Mouse (Mus musculus): Measurements from ENCODE around the gene Stard8.
"Not testable (repeated sequence)": the region's sequence is repeated elsewhere in the genome, so short reads cannot be mapped to it uniquely, and the experiment has no call there.

Stard8 gene

GRCm38 (mm10) chrX:99048111-99048510, 45.1 kb downstream of the Stard8 start:
- DNase-seq, result no peak

GRCm38 (mm10) chrX:99049247-99049646, 46.2 kb downstream of the Stard8 start:
- DNase-seq, result peak; percentile 69

DNA sequence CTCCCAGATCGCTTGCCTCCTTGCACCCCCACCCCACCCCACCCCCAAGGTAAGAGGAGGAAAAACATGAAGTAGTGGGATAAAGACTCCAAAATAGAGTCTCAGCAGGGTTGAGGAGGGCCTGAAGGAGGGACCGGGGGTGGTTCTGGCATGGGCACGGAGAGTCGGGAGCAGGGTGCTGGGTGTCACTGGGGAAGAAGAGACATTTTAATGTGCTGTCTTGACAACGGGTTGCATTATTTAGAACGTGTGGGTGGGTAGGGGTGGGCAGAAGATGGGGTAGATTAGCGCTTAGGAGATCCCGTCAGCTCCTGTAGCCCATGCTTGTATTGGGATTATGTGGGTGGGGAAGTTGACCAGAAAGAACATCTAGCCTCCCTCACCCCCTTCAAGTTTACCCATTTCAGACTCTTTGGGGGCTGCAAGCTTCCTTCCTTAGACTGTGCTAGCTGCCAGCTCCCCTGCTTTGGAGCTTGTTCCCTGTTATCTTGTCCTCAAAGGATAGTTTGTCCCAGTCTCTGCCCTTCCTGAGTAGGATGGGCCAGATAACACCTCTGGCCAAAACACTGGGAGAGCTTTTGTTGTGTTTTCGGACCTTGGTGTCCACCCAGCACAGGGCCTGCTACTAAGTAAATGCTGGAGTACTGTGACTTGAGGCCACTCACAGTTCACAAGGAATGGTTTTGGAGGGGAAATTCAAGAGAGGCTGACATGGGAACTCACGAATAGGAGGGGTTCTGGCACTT, 47.9 kb downstream of the Stard8 start:
- peak; percentile 62 for DNase-seq

GRCm38 (mm10) chrX:99052255-99052654, 49.2 kb downstream of the Stard8 start:
- peak; percentile 80 for DNase-seq

DNA sequence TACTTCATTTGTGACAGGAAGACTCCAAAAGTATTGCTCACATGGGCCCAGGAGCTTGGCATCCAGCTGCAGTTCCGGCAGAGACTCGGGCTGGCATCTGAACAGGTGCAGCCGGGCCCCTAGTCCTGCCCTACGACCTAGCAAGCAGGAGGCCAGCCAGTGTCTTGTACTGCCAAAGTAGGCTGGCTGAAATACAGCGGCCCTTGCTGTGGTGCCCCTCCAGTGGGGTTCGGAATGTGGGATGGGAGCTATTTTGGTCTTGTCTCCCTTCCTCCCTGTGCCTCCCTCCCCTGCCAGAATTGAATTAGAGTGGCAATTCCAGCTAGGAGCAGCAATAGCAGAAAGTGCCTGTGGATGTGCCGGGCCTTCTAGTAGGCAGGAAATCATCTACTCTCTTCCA, 51.5 kb downstream of the Stard8 start:
- DNase-seq, result no peak

DNA sequence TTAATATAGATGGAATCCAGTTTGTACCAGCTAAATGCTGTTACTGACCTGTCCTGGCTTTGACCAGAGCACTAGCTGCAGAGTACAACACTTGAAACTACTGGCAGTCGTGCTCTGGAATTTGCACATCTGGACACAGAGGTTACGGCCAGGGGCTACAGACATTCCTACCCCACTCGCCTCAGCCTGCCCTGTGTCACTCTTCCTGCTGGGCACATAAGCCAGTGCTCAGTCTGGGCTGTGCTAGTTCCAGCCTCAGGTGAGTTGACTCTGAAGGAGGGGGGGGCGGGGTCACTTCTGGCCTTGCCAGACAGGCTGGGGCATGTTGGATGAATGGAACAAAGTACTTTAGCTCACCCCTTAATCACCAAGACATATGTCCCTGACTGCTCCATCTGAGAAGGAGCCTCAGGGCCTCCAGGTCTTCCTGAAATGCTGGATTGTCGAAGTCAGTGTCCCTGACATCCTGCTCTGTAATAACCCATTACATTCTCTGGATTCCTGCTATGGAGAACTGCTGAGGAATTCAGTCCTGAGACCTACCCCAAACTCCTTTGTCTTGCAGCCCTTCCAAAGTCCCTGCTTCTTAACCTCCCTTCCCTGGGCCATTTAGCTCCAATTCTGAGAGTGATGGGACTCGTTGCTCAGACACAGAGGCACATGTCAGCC, 54.9 kb downstream of the Stard8 start:
- no peak for DNase-seq

DNA sequence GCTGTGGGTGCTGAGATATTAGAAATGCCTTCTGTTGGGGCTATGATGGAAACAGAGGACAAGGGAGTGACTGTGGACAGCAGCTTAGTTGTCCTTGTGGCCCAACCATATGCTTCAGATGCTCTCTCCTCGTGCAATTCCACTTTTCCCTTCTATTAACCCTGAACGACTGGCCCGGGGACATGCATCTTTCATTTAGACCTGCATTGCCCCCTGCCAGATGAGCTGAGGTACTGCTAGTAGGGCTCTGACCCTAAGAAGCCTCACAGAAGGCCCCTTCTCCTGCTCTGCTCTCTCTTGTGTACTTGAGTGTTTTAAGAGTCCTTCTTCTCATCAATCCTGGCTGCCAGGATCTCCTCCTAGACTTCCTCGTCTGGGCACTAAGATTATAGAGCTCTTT, 56.1 kb downstream of the Stard8 start:
- no peak for DNase-seq

GRCm38 (mm10) chrX:99065582-99065981, 62.5 kb downstream of the Stard8 start:
- DNase-seq, result no peak

DNA sequence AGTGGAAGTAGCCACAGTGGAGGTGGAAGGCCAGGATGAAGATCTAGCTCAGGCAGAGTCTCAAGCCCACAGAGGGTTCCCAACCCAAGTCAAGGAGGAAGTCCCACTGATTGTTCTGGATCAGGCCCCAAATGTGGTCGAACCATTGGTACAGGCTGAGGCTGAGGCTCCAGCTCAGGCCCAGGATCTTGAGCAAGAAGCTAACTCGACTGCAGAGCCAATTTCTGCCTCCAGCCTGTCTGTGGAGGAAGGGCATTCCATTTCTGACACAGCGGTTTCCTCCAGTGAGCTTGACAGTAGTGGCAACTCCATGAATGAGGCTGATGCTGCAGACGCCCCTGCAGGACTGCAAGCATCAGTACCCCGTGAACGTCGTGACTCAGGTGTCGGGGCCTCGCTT, 63.5 kb downstream of the Stard8 start:
- DNase-seq, result no peak

GRCm38 (mm10) chrX:99067232-99067631, 64.2 kb downstream of the Stard8 start:
- DNase-seq, result no peak

DNA sequence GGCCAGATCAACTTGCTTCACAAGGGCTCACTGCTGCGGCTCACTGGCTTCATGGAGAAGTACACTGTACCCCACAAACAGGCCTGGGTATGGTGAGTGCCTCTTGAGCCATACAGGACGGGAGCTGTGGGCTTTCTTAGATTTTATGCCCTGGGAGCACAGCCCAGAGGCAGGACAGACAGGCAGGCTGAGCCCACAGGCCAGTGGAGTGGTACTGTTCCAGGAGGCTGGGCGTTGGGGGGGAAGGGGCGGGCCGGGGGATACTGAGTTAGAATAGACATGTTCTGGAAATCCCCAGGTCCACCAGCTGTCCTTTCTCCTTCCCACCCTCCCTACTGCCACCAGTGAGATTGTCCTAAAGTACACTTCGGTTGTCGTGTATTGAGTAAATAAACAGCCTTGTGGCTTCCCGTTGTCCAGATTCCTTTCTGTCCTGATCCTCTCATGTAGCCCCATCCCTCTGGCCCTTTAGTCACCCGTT, 64.7 kb downstream of the Stard8 start:
- peak; percentile 59 for DNase-seq

DNA sequence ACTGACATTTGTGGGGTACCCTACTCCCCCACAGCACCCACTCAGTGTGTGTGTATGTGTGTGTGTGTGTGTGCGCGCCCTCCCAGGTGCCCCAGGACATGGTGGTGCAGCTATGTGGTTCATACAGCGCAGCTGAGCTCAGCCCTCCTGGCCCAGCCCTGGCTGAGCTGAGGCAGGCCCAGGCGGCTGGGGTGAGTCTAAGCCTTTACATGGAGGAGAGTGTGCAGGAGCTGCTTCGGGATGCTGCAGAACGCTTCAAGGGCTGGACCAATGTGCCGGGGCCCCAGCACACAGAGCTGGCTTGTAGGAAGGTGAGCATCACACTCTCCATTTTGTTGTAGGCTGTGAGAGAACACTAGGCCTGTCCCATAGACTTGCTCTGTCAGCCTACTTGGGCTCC, 68.1 kb downstream of the Stard8 start:
- no peak for DNase-seq

- DNase-seq, result no peak
These were observed 69.5 kb downstream of the Stard8 start for GRCm38 (mm10) chrX:99072596-99072995.

DNA sequence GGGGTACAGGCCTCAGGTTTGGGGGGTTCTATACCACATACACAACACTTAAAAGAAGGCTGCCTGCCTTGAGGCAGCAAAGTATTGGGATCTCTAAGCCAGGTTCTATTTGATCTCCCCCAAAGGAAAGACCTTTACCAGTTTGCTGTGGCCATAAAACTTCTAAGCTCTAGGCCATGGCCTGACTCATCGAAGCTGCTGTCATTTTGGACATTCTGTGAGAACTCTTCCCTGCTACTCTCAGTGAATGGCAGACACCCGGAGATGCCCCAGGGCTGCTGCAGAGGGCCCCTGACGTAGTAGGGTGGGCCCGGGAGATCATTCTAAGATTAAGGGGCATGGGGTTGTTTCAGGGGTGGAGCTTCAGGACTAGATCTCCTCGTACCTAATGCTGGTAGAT, 72.1 kb downstream of the Stard8 start:
- DNase-seq, result no peak

DNA sequence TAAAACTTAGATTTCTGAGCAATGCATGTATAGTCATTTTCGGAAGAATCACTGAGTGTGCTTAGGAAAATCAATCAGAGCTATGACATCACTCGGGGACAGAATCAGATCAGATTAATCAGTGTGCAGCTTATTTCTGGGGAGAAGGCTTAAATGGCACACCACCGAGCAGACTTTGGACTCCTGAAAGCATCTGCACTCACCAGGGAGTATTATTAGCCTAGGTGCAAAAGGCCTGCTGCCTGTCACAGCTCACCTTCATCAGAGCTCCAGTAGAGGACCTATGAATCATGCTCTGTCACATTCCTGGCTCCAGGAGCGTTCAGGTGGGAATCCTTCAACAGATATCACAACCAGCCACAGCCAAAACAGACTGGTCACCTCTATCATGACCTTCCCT, 73.4 kb downstream of the Stard8 start:
- no peak for DNase-seq

- DNase-seq, result not testable (repeated sequence)
These were observed 75.4 kb downstream of the Stard8 start for GRCm38 (mm10) chrX:99078374-99078892.

- DNase-seq, result no peak
These were observed 89.7 kb downstream of the Stard8 start for GRCm38 (mm10) chrX:99092704-99093103.

DNA sequence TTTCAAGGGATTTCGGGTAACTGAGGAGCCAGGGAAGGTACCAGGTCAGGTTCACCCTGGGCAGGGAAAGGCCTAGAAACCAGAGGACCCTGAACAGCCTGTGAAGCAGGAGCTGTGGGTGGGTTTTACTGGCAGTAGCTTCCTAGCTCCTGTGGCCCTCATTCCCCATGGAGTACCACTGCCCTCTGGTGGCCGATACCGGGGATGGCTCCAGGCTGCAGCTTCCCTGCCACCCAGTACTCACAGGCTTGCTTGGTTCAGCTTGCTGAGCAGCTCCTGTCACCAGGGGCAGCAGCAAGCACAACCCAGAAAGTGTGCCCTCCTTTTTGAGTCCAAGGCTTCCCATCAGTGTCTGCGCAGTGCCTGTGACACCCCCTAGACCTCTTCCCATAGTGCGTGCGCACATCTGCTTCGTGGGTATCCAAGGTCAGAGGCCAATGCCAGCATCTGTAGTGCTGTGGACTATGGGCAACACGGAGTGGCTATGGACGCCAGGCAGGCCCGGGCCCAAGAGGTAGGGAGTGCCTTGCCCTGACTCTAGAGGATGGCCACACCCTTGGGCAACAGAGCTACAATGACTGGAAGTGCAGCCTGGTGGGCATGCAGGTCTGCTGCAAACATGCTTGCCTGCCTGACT, 108.2 kb downstream of the Stard8 start:
- DNase-seq, result not testable (repeated sequence)

GRCm38 (mm10) chrX:99119510-99119909, 116.5 kb downstream of the Stard8 start:
- no peak for DNase-seq

Data from lung, postnatal 36 days (tissue).